Mouse (Mus musculus): ENCODE data around the gene Kansl1.

The Kansl1 gene

DNA sequence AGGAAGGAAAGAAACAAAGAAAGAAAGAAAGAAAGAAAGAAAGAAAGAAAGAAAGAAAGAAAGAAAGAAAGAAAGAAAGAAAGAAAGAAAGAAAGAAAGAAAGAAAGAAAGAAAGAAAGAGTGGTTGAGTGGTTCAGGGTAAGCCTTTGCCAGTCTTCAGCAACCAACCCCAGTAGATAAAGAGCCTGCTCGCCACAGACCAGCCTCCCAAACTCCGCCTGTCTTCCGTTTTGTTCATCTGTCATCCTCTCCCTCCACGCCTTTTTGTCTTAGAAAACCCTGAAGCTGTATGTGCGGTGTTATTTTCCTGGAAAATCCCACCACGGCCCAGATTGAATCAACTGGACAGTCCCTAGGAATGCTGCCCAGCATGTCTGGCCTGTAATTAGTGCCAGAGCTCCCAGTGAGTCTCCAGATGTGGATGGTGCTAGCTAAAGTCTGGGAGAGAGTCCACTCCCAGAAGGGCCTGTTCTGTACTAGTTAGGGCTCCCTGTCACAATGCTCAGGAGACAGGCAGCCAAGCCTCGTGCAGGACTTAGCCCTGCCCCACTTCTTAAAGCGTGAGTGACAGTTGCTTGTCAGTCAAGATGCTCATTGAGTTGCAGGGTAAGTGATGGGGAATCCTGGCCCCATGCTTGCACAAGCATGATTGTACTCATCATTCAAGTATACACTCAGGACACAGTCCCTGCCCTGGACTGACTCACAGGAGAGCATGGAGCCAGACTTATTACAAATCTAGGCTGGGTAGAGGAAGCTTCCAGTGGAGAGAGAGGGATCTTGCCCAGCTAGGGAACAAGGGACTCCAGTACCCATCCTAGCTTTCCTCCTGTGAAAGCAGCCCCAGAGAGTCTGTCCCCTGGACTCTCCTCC is 165.3 kb downstream of the Kansl1 start:
- no peak for DNase-seq

DNA sequence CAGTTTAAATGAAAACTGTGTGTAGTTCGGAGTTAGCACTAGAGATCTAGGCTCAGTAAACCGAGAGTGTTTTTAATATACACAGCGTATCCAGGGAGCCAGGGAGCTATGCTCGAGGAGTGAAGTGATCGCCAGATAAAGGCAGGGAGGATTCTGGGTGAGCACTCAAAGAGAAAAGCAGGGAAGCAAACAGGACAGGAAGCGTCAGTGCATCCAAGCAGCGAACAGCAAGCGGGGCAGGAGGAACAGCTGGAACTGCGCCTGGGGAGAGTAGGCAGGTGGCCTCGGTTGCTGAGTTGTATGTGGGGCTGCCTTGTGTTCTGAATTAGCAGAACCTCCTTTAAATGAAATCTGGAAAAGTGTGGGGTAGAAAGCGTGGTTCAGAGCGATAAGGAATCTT is 166.0 kb downstream of the Kansl1 start:
- DNase-seq, result no peak

DNA sequence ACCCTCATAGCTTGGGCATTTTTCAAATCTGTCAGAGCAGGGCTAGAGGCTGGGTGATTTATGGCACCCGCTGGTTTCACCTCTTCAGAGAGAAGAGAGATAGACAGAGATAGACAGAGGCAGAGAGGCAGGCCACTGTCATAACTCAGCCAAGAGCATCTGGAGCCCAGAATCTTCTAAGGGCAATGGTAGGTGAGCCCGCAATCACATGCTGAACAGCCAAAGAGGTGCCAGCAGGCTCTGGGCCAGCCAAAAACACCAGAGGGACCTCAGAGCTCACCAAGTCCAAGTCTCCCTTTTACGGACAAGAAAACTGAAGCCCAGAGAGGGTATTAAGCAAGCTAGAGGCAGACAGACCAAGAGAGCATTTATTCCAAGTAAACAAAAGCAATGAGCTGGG is 171.0 kb downstream of the Kansl1 start:
- DNase-seq, result peak; percentile 42 to 44

DNA sequence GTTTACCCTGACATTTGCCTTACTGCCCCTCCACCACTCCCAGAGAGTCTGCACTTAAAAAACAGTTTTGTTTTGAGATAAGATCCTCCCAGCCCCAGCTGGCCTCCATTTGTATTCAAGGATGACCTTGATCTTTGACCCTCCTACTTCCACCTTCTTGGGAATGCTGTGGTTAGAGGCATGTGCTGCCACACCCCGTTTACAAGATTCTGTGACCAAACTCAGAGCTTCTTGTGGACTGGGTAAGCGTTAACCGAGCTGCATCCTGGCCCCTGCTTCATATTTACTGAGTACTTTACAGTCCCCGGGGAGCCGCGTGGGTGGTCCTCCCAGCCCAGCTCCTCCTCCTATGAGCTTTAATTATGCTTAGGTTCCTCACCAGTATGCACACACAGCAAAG is 173.0 kb downstream of the Kansl1 start:
- DNase-seq, result no peak

DNA sequence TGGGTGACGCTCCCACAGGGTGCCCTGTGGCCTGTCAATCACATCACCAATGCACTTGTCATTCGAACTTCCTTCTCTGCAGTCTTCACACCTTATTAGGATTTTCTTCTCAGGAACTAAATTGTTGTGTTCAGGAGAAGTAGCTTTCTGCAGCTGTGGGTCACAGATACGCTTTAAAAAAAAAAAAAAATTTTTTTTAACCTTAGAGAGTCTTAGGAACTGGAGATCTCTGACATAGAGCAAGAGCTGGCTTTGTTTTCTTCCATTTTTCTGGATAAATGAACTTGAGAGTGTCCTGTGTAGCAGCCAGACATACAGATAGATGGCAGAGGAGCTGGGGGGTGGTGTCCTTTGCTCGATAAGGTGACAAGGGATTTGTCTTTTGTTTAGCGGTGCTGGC is 173.5 kb downstream of the Kansl1 start:
- no peak for DNase-seq

DNA sequence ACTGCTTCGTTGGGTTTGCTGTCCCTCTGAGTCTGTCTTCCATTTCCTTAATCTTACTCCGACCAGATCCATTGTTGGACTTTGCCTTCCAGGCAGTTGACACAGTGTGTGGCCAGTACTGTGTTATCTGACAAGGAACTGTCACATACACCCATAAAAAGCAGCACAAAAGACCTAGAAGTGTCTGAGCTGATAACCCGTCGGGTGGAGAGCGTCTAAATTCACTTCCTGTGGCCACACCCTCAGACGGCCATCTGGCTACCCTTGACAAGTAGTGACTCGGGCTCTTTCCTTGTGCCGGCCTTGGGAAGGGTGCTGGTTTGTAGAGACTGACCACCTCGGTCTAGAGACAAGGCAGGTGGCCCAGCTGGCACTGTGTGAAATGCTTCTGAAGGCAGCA is 175.4 kb downstream of the Kansl1 start:
- no peak for DNase-seq

DNA sequence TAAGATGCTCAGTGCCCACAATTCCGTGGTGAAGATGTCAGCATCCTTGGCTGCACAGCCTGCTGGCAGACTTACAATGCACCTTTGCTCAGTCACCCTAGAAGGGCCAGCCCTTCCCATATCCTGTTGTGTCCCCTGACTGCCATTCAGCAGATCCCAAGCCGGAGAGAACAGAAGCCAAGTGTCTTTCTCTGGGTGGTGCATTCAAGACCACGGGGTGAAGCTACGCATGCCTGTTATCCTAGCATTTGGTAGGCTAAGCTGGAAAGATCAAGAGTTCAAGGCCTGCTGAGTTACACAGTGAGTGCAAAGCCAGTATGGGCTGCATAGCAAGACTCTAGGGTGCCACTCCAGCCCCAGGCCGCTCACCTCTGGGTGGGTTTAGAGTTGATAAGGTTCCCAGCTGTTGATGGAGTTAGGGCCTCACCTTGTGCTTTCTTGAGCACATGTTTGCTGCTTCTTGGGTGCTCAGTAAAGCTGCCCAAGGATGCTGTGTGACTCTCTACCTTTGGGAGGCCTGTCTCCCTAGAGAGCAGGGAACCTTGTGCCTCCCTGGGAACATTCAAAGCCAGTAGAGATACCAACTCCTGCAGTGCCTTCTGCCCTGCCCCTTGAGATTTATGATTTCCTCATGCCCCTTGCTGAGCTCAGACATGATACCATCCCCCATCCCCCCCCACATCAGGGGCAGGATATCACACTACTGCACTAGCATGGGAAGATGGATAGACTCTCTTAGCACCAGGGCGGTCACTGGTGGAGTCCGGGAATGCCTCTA is 176.0 kb downstream of the Kansl1 start:
- no peak for DNase-seq

DNA sequence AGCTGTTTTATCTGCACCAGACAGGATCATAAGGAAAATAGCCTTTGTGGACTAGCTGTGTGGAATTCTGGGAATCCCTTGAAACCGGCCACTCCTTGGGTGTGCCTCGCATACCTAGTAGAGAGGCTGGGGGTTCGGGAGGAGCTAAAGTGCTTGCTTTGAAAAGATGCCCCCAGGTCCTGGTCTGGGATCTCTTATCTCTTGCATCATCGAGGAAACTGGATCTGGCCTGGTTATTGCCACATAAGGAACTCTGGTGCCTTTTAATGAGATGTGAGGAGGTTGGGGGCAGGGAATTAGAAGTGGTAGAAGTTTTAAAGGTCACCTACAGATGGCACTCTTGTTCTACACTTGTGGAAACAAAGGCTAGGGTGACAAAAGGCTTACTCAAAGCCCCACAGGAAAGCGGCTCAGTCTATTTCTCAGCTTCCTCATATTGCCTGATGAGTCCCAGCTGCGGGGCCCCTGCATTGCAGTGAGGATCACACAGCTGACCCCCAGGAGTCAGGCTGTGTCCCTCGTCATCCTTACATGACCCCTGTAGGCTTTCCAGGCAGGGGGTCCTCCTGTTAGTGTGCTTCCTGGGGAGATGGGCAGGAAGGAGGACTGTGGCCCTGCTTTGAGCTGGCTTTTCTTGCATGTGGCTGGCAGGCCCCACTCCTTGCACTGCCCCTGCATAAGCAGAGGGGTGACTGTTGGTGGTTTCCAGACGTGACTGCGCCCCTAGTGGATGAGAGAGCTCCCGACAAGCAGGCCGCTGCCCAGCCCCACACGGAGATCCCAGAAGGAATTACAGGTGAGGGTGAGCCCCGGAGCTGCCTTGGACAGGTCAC is 179.2 kb downstream of the Kansl1 start:
- peak; percentile 83 to 89 for DNase-seq

DNA sequence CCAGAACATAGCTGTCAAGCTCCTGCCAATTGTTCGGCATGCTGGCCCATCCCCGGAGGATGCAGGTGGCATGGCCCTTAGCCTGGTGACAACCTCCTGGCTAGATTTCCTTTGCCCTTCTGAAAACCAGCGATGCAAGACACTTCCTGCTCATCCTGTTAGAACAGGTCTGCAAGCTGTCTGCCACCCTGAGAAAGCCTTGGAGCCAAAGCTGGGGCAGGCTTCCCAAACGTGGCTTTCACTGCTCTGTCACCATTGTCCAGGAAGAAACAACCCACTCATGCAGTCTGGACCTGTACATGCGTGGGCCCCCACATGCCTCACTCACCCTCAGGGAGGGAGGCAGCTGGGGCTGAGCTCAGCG is 179.8 kb downstream of the Kansl1 start:
- peak; percentile 90 to 91 for DNase-seq

DNA sequence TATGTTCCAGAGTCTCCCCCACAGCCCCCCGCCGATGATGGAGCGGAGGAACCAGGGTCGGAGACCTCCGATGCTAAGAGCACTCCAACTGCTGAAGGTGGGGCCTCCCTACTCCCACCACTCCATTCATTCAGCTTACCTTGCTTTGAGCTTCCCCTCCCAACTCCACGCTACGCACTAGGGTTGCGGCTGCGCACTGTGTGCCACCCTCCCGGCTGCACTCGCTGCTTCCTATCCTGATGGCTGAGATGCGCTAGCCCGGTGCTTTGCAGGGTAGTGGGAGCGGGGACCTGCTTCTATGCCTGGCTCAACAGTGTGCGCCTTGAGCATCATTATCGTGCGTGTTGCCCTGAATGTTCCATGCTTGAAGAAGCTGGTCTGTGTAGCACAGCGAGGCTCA is 181.5 kb downstream of the Kansl1 start:
- no peak for DNase-seq
